Mouse (Mus musculus) heart, embryonic 11.5 days (tissue): ENCODE measurements at regions not wholly inside any gene's neighbourhood (a gene's known extent, or its start where the extent isn't known, plus 50 kb on each side); places are given as distances from the start of the nearest gene placed in this dataset.

Source experiments
- ATAC-seq: fragments of 200-750 bp; cut with Nextera tagmentation; replicated peaks from 2 replicates; pipeline ENCODE4 v1.8.0; 2017; ENCODE audit warnings: moderate library complexity; ENCODE audit not compliant: insufficient number of reproducible peaks, low FRiP score, low TSS enrichment
- H3K27ac ChIP-seq: fragments of 300-500 bp; sonication (generic); 2 replicates; pipeline ENCODE4 v1.5.1; 2014; ENCODE audit warnings: mild to moderate bottlenecking, low read depth, low read length
- H3K27me3 ChIP-seq: fragments of 300-500 bp; sonication (generic); 2 replicates; pipeline ENCODE4 v1.6.1; 2014; ENCODE audit warnings: mild to moderate bottlenecking, low read length, mixed read lengths; ENCODE audit not compliant: control insufficient read depth, insufficient read depth
- H3K36me3 ChIP-seq: fragments of 300-500 bp; sonication (generic); 2 replicates; pipeline ENCODE4 v1.6.1; 2014; ENCODE audit warnings: mild to moderate bottlenecking, low read length, moderate library complexity, mixed read lengths; ENCODE audit not compliant: control insufficient read depth, insufficient read depth
- H3K4me1 ChIP-seq: fragments of 300-500 bp; sonication (generic); 2 replicates; pipeline ENCODE4 v1.6.1; 2014; ENCODE audit warnings: low read length; ENCODE audit not compliant: control insufficient read depth, insufficient read depth
- H3K4me2 ChIP-seq: fragments of 300-500 bp; sonication (generic); 2 replicates; pipeline ENCODE4 v1.6.1; 2014; ENCODE audit warnings: mild to moderate bottlenecking, moderate library complexity
- H3K4me3 ChIP-seq: fragments of 300-500 bp; sonication (generic); 2 replicates; pipeline ENCODE4 v1.5.1; 2014; ENCODE audit warnings: low read depth, low read length
- H3K9ac ChIP-seq: fragments of 300-500 bp; sonication (generic); 2 replicates; pipeline ENCODE4 v1.6.1; 2014; ENCODE audit warnings: mild to moderate bottlenecking, low read depth, low read length, moderate library complexity
- H3K9me3 ChIP-seq: fragments of 300-500 bp; sonication (generic); replicated peaks from 2 replicates; pipeline ENCODE4 v1.6.1; 2016; ENCODE audit warnings: low read length; ENCODE audit not compliant: control insufficient read depth
- WGBS: fragments of 180-500 bp; shearing (Covaris S2); extraction: QIAGEN DNeasy Blood & Tissue Kit; methylation state at CpG from one replicate; pipeline ENCODE4 v1.1.7; 2014; ENCODE audit not compliant: insufficient replicate concordance; 5-methylcytosine and 5-hydroxymethylcytosine counted together

DNA sequence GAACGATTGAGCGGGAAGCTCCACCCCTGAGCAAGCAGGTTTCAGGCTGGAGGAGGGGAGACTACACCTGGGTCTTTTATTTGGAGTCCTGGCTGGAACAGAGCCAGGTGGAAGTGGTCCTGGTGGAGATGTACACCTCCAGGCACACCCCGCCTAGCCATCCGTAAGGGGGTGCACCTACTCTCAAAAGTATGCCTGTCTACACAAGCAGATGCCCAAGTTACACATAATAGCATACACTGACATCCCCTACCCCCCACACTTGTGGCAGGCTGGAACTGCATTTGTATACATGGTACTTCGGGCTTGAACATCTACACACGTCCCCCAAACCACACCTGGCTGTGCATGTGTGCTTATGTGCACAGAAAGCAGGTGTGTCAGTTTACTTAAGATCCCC is 236.8 kb upstream of the 4930535I16Rik start:
- WGBS, result 77% methylated on average over 6 of the region's 6 CpGs
- Histone ChIP-seq H3K4me1 (no peaks in the 10 kb centered on the region), H3K9ac (no peak overlapping the region), H3K4me2 (no peak overlapping the region), H3K36me3 (no peaks in the 10 kb centered on the region), H3K27me3 (peaks cover 10% of the 10 kb centered on the region), H3K27ac (no peak overlapping the region), H3K4me3 (no peak overlapping the region), H3K9me3 (no peaks in the 10 kb centered on the region)
- ATAC-seq, result no peak

DNA sequence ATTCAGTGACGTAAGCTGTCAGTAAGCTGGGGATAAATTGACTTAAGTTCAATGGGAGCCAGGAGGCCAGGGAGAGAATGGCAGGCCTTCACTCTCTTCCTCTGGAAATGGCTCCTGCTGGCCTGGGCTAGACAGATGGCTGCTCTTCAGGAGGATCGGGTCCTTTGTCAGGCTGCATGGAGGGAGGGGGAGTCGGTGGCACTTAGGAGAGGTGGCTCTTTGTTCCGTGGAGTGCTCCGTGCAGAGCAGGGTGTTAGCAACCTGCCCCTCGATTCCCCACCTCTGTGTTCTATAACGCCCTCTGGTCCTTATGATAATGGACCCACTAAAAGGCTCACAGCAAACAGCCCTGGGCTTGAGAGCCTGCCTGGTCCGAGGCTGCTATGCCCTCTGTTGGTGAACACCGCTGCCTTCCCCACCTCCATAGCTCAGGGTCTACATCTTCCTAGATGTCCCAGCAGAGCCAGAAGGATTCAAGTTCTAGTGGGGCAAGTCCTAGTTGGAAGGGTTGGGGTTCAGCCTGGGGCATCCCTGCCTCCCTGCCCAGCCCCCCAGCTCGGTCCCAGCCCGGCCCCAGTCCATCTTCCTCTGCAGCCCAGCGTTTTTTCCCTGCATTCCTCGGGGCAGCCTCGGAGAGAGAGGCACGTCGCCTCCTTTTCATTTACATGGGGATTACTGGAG is 232.1 kb upstream of the 4930535I16Rik start:
- Histone ChIP-seq H3K4me1 (no peaks in the 10 kb centered on the region), H3K36me3 (no peaks in the 10 kb centered on the region), H3K27ac (no peak overlapping the region), H3K9ac (0 out of 2 replicates have a peak overlapping the region, but pooled peaks have one; percentile 28), H3K9me3 (no peaks in the 10 kb centered on the region), H3K27me3 (peaks cover 12% of the 10 kb centered on the region), H3K4me3 (peak overlapping the region; percentile 21; the same call in 1 of the 2 replicates), H3K4me2 (peak overlapping the region; percentile 60)
- 9% methylated on average over 16 of the region's 16 CpGs for WGBS
- no peak for ATAC-seq

GRCm38 (mm10) chr4:124149037-124149436 is 231.2 kb upstream of the 4930535I16Rik start:
- ATAC-seq, result no peak
- H3K4me1 ChIP-seq, result no peaks in the 10 kb centered on the region
- H3K27ac ChIP-seq, result no peak overlapping the region
- 78% methylated on average over 3 of the region's 3 CpGs for WGBS
- no peaks in the 10 kb centered on the region for H3K36me3 ChIP-seq
- peaks cover 12% of the 10 kb centered on the region for H3K27me3 ChIP-seq
- no peak overlapping the region for H3K4me2 ChIP-seq
- no peaks in the 10 kb centered on the region for H3K9me3 ChIP-seq
- H3K4me3 ChIP-seq, result no peak overlapping the region
- no peak overlapping the region for H3K9ac ChIP-seq

GRCm38 (mm10) chr4:124147276-124147675 is 229.5 kb upstream of the 4930535I16Rik start:
- H3K27ac ChIP-seq, result no peak overlapping the region
- H3K9ac ChIP-seq, result no peak overlapping the region
- no peak for ATAC-seq
- no peaks in the 10 kb centered on the region for H3K4me1 ChIP-seq
- H3K4me3 ChIP-seq, result no peak overlapping the region
- no peaks in the 10 kb centered on the region for H3K36me3 ChIP-seq
- no peaks in the 10 kb centered on the region for H3K9me3 ChIP-seq
- peaks cover 13% of the 10 kb centered on the region; the same call in 1 of the 2 replicates for H3K27me3 ChIP-seq
- WGBS, result 58% methylated on average over 4 of the region's 4 CpGs
- H3K4me2 ChIP-seq, result no peak overlapping the region

DNA sequence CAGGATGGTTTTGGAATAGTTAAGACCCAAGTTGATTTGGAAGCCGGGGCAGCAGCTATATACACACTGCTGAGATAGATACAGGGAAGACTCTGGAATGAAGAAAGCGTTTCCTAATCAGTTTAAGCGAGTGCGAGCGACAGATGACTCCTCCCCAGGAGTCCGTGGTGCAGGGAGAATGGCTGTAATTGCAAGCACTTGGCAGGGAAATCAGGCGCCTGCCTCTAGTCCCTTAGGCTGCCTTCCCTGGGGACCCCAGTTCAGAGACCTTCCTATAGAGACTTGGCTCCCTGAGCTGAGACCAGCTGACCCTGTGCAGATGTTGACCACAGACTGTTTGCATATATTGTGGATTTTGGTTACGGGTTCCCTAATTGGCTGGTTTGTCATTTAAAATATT is 228.3 kb upstream of the 4930535I16Rik start:
- 21% methylated on average over 8 of the region's 8 CpGs for WGBS
- Histone ChIP-seq H3K4me1 (no peaks in the 10 kb centered on the region), H3K36me3 (no peaks in the 10 kb centered on the region), H3K4me2 (no peak overlapping the region), H3K27me3 (peaks cover 10% of the 10 kb centered on the region; the same call in 1 of the 2 replicates), H3K4me3 (no peak overlapping the region), H3K27ac (no peak overlapping the region), H3K9ac (no peak overlapping the region), H3K9me3 (no peaks in the 10 kb centered on the region)
- ATAC-seq, result no peak

DNA sequence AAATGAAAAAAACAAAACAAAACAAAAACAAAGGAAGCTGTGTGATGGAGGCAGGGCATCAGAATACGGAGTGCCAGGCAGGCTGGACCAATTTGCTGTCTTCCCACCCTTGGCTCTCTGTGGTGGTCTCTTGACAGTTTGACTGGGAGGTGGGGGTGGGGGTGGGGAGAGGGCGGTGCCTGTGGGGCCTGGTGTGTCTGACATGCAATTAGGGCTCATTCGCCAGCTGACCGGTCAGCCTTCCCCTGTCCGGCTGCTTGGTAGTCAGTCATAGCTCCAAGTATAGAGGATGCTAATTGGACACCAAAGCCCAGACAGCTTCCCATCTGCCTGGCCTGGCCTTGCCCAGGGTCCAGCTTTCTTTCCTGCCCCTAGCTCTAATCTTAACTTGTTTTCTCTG is 225.8 kb upstream of the 4930535I16Rik start:
- H3K4me1 ChIP-seq, result no peaks in the 10 kb centered on the region
- no peak overlapping the region for H3K4me3 ChIP-seq
- H3K4me2 ChIP-seq, result no peak overlapping the region
- H3K36me3 ChIP-seq, result no peaks in the 10 kb centered on the region
- no peak overlapping the region for H3K27ac ChIP-seq
- H3K9ac ChIP-seq, result no peak overlapping the region
- no peaks in the 10 kb centered on the region for H3K9me3 ChIP-seq
- WGBS, result 30% methylated on average over 5 of the region's 5 CpGs
- no peak for ATAC-seq
- 0 out of 2 replicates have a peak, but pooled peaks cover 6% of the 10 kb centered on the region for H3K27me3 ChIP-seq

GRCm38 (mm10) chr4:124143226-124143625 is 225.4 kb upstream of the 4930535I16Rik start:
- H3K4me3 ChIP-seq, result no peak overlapping the region
- no peak overlapping the region for H3K4me2 ChIP-seq
- WGBS, result 49% methylated on average over 7 of the region's 7 CpGs
- H3K9me3 ChIP-seq, result no peaks in the 10 kb centered on the region
- no peak overlapping the region for H3K9ac ChIP-seq
- ATAC-seq, result no peak
- H3K27me3 ChIP-seq, result 0 out of 2 replicates have a peak, but pooled peaks cover 6% of the 10 kb centered on the region
- H3K36me3 ChIP-seq, result no peaks in the 10 kb centered on the region
- H3K27ac ChIP-seq, result no peak overlapping the region
- H3K4me1 ChIP-seq, result no peaks in the 10 kb centered on the region

DNA sequence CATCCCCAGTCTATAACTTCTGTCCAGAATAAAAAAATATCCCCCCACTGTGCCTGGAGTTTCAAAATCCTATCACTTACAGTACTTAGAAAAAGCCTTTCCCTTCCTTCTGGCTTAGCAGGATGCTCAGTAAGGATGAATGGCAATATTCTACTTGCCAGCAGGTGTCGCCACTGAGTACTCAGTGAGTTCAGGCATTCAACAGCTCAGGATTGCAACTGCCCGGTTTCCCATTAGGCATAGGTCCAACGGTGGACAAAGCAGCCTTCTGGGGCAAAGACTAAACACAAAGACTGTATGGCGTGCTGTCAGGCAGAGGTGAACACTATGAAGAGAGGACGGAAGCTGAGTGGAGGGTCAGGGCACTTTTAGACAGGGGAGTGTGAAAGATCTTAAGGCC is 224.3 kb upstream of the 4930535I16Rik start:
- Histone ChIP-seq H3K4me1 (no peaks in the 10 kb centered on the region), H3K9me3 (no peaks in the 10 kb centered on the region), H3K9ac (no peak overlapping the region), H3K4me2 (no peak overlapping the region), H3K27ac (no peak overlapping the region), H3K27me3 (0 out of 2 replicates have a peak, but pooled peaks cover 4% of the 10 kb centered on the region), H3K4me3 (no peak overlapping the region), H3K36me3 (no peaks in the 10 kb centered on the region)
- WGBS, result 12% methylated on average over 5 of the region's 5 CpGs
- ATAC-seq, result no peak

DNA sequence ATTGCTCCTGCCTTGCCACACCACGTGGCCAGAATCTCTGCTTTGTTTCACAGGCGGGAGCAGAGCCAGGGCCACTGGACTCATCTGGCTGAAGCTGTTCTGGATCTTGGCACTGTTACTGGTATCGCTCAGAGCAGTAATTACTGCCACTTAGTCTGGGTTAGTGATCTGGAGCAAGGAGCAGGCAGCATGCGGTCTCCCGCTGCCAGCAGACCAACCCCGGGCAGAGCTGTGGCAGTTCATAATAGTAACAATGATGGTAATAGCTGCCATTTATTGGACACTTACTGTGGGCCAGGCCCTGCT is 217.3 kb upstream of the 4930535I16Rik start:
- H3K27ac ChIP-seq, result no peak overlapping the region
- H3K9me3 ChIP-seq, result no peaks in the 10 kb centered on the region
- H3K27me3 ChIP-seq, result 0 out of 2 replicates have a peak, but pooled peaks cover 3% of the 10 kb centered on the region
- ATAC-seq, result no peak
- no peaks in the 10 kb centered on the region for H3K36me3 ChIP-seq
- no peak overlapping the region for H3K4me2 ChIP-seq
- WGBS, result 64% methylated on average over 6 of the region's 6 CpGs
- peaks cover 7% of the 10 kb centered on the region; the same call in 1 of the 2 replicates for H3K4me1 ChIP-seq
- H3K9ac ChIP-seq, result no peak overlapping the region
- H3K4me3 ChIP-seq, result no peak overlapping the region
